Mouse (Mus musculus) liver, embryonic 14.5 days (tissue): ENCODE data around the gene Gm973. TPM values are rescaled to one million over a fixed set of nuclear protein-coding genes. Genes with fewer than 3 reads are reported as not detected.
A peak's percentile ranks its signal among the peaks of the same experiment; 100 is the strongest.

Experiments used
- ATAC-seq: fragments of 200-750 bp; cut with Nextera tagmentation; 2 replicates; pipeline ENCODE4 v1.8.0; 2017; ENCODE audit warnings: moderate number of reproducible peaks, mild to moderate bottlenecking, moderate library complexity; ENCODE audit not compliant: insufficient read depth
- DNase-seq, 3 experiments: peaks; one replicate each; pipeline ENCODE4 v3.0.0-alpha.2; 2012 to 2013; ENCODE audit warnings: low read depth in 3 of 3, low spot score in 3 of 3
- H3K27ac ChIP-seq: fragments of 300-500 bp; sonication (generic); 2 replicates; pipeline ENCODE4 v1.5.1; 2014; ENCODE audit warnings: moderate library complexity, mild to moderate bottlenecking, control low read depth, inconsistent platforms
- H3K27me3 ChIP-seq: fragments of 300-500 bp; sonication (generic); 2 replicates; pipeline ENCODE4 v1.6.1; 2014; ENCODE audit warnings: mild to moderate bottlenecking, low read length, moderate library complexity; ENCODE audit not compliant: control insufficient read depth, insufficient read depth
- H3K36me3 ChIP-seq: fragments of 300-500 bp; sonication (generic); replicated peaks from 2 replicates; pipeline ENCODE4 v1.6.1; 2014; ENCODE audit warnings: low read depth; ENCODE audit not compliant: control insufficient read depth, insufficient read depth
- H3K4me1 ChIP-seq, 2 experiments: fragments of 200-500 bp in 1 of 2; fragments of 300-500 bp in 1 of 2; sonication (generic) in 1 of 2; replicated peaks; 2 replicates each; pipeline ENCODE4 v1.6.1; 2012 to 2014; ENCODE audit warnings: antibody characterized with exemption in 1 of 2, inconsistent platforms in 1 of 2, low read length in 1 of 2; ENCODE audit not compliant: control insufficient read depth in 2 of 2, insufficient read depth in 2 of 2
- H3K4me2 ChIP-seq: fragments of 300-500 bp; sonication (generic); 2 replicates; pipeline ENCODE4 v1.6.1; 2014; ENCODE audit warnings: low read depth, mild to moderate bottlenecking, control low read depth, moderate library complexity
- H3K4me3 ChIP-seq, 2 experiments: fragments of 200-500 bp in 1 of 2; fragments of 300-500 bp in 1 of 2; sonication (generic) in 1 of 2; 2 replicates each; pipeline ENCODE4 v1.5.1; 2012 to 2014; ENCODE audit warnings: low read depth in 2 of 2, low read length in 2 of 2, mild to moderate bottlenecking in 2 of 2, control low read depth in 1 of 2, inconsistent platforms in 1 of 2, moderate library complexity in 1 of 2; ENCODE audit not compliant: insufficient read depth in 1 of 2
- H3K9ac ChIP-seq: fragments of 300-500 bp; sonication (generic); replicated peaks from 2 replicates; pipeline ENCODE4 v1.6.1; 2014; ENCODE audit warnings: mild to moderate bottlenecking, control low read depth, moderate library complexity
- H3K9me3 ChIP-seq: fragments of 300-500 bp; sonication (generic); 2 replicates; pipeline ENCODE4 v1.6.1; 2016; ENCODE audit warnings: low read length, mixed read lengths; ENCODE audit not compliant: control insufficient read depth
- CTCF ChIP-seq: IDR thresholded peaks from 2 replicates; pipeline ENCODE4 v1.5.1; 2016; ENCODE audit warnings: antibody characterized with exemption, low read depth, control low read depth
- EP300 ChIP-seq: IDR thresholded peaks from 2 replicates; pipeline ENCODE4 v1.6.1; 2016; ENCODE audit warnings: antibody characterized with exemption, low read depth
- WGBS: fragments of 180-500 bp; shearing (Covaris S2); extraction: QIAGEN DNeasy Blood & Tissue Kit; methylation state at CpG from one replicate; pipeline ENCODE4 v1.1.7; 2014; ENCODE audit not compliant: insufficient replicate concordance; 5-methylcytosine and 5-hydroxymethylcytosine counted together
- polyA plus RNA-seq, 2 experiments: library from polyadenylated mRNA; depleted of rRNA in 1 of 2; stranded (reverse) in 1 of 2; unstranded in 1 of 2; fragments of >200 nt; fragmentation: Nextera tagmentation in 1 of 2; extraction: Ambion mirVana in 1 of 2; gene quantifications; 2 replicates each; pipeline versions ENCODE4 v1.2.1 to v1.2.3; 2012 to 2014

Gm973 gene
- polyA plus RNA-seq, 2 experiments, result 0.03 TPM; not detected in 1

- no peak for DNase-seq
- Histone ChIP-seq H3K4me2 (no peak overlapping the region), H3K36me3 (no peaks in the 10 kb centered on the region), H3K4me3 (no peak overlapping the region), H3K27ac (no peak overlapping the region), H3K27me3 (no peaks in the 10 kb centered on the region), H3K9me3 (no peaks in the 10 kb centered on the region), H3K4me1 (no peaks in the 10 kb centered on the region), H3K9ac (no peak overlapping the region)
- no peak for TF ChIP-seq CTCF
- TF ChIP-seq EP300, result no peak
- 63% methylated on average over 2 of the region's 2 CpGs for WGBS
- no peak for ATAC-seq
These were observed 87.3 kb downstream of the Gm973 start for GRCm38 (mm10) chr1:59603417-59603712.

DNA sequence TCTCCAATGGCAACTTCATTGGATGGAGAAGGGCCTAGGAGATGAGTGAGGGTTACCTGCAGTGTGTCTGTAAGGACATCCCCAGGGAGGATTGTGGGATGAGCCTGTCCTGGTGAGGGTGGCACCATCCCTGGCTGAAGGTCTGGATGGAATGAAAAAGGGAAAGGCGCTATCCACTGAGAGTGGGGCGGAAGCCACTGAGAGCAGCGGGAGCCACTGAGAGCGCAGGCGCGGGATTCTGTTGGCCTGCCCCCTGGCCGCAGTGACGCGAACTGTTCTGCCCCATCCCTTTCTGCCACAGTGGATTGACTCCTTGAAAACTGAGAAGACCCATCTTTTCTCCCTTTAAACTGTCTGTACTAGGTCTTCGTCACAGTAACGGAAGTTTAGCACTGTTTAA lies 87.8 kb downstream of the Gm973 start:
- no peak for ATAC-seq
- Histone ChIP-seq H3K9me3 (no peaks in the 10 kb centered on the region), H3K27me3 (no peaks in the 10 kb centered on the region), H3K4me3 (no peak overlapping the region), H3K4me1 (no peaks in the 10 kb centered on the region), H3K9ac (no peak overlapping the region), H3K27ac (no peak overlapping the region), H3K36me3 (no peaks in the 10 kb centered on the region), H3K4me2 (no peak overlapping the region)
- peak; percentile 49 for TF ChIP-seq CTCF
- TF ChIP-seq EP300, result no peak
- no peak for DNase-seq
- 23% methylated on average over 11 of the region's 11 CpGs for WGBS

DNA sequence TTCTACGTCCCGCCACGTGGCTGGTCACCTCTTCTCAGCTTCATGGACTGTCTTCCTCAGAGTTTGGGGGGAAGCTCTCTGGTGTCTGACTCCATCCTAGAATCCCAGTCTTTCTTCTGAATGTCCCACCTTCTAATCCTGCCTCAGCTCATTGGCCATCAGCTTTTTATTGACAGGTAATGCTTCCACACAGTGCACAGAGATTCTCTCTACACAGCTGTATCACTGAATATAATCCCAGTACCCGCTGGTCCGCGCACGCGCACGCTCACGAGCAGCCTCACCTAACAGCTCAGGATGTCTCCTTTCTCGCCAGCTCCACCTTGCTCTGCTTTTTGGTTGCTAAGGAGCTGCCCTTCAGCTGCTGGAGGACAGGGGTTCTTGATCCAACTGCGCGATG lies 90.4 kb downstream of the Gm973 start:
- Histone ChIP-seq H3K9me3 (no peaks in the 10 kb centered on the region), H3K36me3 (no peaks in the 10 kb centered on the region), H3K4me1 (no peaks in the 10 kb centered on the region), H3K27me3 (no peaks in the 10 kb centered on the region), H3K4me2 (no peak overlapping the region), H3K27ac (no peak overlapping the region), H3K4me3 (no peak overlapping the region), H3K9ac (no peak overlapping the region)
- ATAC-seq (no peak), DNase-seq (no peak)
- WGBS, result 81% methylated on average over 13 of the region's 13 CpGs
- TF ChIP-seq CTCF, result no peak
- TF ChIP-seq EP300, result no peak

DNA sequence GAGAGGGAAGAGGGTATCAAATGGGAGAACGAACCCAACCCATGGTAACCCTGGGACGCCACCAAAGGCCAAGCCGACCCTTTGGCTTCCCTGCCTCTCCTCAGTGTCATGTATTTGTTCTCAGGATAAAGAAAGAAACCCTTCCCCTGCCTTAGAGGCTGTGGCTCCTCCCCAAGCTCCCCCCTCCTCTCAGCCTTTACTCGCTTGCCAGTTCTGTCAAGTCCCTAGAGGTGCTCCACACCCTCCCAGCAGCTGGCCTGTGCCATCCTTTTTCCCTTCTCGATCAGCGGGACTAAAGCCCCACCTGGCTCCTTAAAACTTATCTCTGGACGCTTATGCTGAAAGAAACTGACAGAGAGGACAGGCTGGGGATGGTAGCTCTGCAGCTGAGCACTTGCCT lies 91.0 kb downstream of the Gm973 start:
- WGBS, result 57% methylated on average over 7 of the region's 7 CpGs
- no peak overlapping the region for H3K4me2 ChIP-seq
- no peak for ATAC-seq

GRCm38 (mm10) chr1:59608125-59608762 lies 92.2 kb downstream of the Gm973 start:
- Histone ChIP-seq H3K36me3 (no peaks in the 10 kb centered on the region), H3K27ac (no peak overlapping the region), H3K27me3 (no peaks in the 10 kb centered on the region), H3K9ac (no peak overlapping the region), H3K4me2 (no peak overlapping the region), H3K4me1 (no peaks in the 10 kb centered on the region), H3K4me3 (no peak overlapping the region), H3K9me3 (no peaks in the 10 kb centered on the region)
- DNase-seq (no peak), ATAC-seq (no peak)
- TF ChIP-seq EP300, result no peak
- no peak for TF ChIP-seq CTCF
- WGBS, result 67% methylated on average over 7 of the region's 7 CpGs

More for the DNA sequence above, 91.0 kb downstream of the Gm973 start:
- Histone ChIP-seq H3K27me3 (no peaks in the 10 kb centered on the region), H3K36me3 (no peaks in the 10 kb centered on the region), H3K9me3 (no peaks in the 10 kb centered on the region), H3K9ac (no peak overlapping the region), H3K27ac (no peak overlapping the region), H3K4me1 (no peaks in the 10 kb centered on the region), H3K4me3 (no peak overlapping the region)
- DNase-seq, result no peak
- TF ChIP-seq EP300, result no peak
- TF ChIP-seq CTCF, result no peak
